Mouse (Mus musculus) frontal cortex, postnatal 25 days (tissue): ENCODE measurements around the gene Cyct.

Experiments
- DNase-seq, 2 experiments: peaks; one replicate each; pipeline ENCODE4 v3.0.0; 2022; ENCODE audit warnings: low spot score in 2 of 2

The Cyct gene

DNA sequence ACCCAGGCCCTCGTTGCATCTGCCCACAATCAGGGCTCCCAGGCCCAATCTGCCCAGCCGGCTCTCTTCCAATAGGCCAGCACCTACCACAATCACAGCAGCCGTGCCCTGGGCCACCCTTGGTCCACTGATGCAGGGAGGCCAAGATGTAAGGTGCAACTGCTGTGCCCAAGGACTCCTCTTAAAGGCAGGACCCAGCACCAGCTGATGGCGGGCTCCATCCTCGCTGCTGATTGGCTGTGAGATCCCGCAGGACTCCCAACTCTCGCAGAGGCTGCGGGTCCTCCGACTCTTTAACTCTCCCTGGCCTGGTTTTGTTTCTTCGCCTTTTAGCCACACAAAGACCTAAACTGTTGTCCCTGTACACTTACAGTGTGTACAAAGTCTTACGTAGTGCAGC lies at the start of gene Cyct:
Gene Cyct (minus strand): TSS at position 225 of the 400 bp plus-strand sequence.
- DNase-seq, result no peak

DNA sequence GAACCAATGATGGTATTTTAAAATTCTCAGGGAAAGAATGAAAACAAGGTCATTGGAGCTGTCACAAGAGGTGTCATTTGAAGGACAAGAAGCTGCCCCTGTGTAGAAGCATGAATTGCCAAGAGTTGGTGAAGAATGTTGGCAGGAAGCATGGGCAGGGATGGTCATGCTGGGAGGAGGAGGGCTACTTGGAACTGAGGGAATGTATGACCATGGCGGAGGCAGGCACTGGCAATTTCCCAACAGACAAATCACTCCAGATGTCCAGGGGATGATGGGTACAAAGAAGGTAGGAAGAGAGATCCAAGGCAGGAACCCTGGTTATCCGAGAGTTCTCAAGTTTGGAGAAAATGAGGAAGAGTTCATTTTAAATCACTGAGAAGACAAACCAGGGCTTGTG lies 49.7 kb upstream of the Cyct start:
- no peak for DNase-seq

GRCm38 (mm10) chr2:76409526-76409925 lies 49.3 kb upstream of the Cyct start:
- DNase-seq, result no peak

GRCm38 (mm10) chr2:76406937-76407441 lies 46.7 kb upstream of the Cyct start:
- DNase-seq, result peak; percentile 46 to 55

- peak; percentile 47 to 60 for DNase-seq
Measured at GRCm38 (mm10) chr2:76406151-76406936, 46.1 kb upstream of the Cyct start, which contains the start of gene Osbpl6. Gene Osbpl6 (plus strand): TSS chr2:76406508.

DNA sequence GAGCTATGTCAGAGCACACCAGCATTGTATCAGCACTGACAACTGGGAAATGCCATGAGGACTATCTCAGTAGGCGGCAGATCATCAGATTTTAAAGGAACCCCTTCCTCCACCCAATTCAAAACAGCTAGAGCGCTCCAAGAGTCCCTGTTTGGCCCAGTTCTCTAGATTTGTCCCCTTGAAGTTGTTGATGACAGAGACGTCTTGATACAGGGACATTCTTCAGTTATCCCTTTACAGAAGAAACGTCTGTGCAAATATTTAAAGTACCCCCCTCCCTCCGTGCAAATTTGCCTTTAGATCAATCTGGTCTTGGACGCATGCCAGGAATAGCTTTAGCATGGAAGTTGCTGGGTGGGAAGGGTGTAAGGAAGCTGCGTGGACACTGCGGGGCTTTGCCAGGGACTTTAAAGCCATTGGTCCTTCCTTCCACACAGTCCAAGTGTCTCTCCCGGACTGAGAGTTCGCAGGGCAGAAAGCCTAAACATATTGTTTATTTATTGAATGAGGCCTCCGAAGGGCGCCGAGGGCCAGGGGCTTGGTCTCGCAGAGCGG lies 45.4 kb upstream of the Cyct start:
- peak in 1 of 2 experiments; percentile 20 for DNase-seq

GRCm38 (mm10) chr2:76400178-76400577 lies 39.9 kb upstream of the Cyct start:
- DNase-seq, result no peak

GRCm38 (mm10) chr2:76386531-76386930 lies 26.3 kb upstream of the Cyct start:
- DNase-seq, result no peak

DNA sequence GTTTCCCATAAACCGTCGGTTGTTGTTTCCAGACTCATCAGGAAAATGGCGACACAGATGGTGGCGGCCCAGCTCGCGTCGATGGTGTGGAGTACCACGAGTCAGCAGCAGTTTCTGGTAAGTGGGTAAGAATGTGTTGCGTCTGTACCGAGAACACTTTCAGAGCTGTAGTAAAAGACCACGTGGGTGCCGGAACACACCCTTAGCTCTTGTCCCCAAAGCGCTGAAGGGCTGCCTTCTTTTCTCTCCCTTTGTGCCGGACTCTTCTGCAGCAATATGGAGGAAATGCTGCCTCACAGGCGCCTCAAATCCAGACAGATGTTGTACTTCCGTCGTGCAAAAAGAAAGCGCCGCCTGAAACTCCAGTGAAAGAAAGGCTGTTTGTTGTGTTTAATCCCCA lies 18.4 kb upstream of the Cyct start:
- DNase-seq, result no peak

GRCm38 (mm10) chr2:76374544-76375206 lies 14.4 kb upstream of the Cyct start:
- no peak for DNase-seq

GRCm38 (mm10) chr2:76372244-76372643 lies 12.0 kb upstream of the Cyct start:
- DNase-seq, result no peak

DNA sequence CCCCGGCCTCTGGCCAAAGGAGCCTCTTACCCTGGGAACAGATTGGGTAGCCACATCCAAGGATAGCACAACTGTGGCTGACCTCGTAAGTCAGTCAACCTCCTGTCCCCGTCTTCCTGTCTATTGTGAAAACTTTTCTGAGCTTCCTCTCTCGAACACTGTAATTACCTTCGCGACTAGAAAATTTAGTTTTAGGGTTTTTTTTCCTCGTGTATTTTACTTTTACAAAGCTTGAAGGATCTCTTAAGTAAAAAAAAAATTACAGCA lies 10.3 kb upstream of the Cyct start:
- no peak for DNase-seq

DNA sequence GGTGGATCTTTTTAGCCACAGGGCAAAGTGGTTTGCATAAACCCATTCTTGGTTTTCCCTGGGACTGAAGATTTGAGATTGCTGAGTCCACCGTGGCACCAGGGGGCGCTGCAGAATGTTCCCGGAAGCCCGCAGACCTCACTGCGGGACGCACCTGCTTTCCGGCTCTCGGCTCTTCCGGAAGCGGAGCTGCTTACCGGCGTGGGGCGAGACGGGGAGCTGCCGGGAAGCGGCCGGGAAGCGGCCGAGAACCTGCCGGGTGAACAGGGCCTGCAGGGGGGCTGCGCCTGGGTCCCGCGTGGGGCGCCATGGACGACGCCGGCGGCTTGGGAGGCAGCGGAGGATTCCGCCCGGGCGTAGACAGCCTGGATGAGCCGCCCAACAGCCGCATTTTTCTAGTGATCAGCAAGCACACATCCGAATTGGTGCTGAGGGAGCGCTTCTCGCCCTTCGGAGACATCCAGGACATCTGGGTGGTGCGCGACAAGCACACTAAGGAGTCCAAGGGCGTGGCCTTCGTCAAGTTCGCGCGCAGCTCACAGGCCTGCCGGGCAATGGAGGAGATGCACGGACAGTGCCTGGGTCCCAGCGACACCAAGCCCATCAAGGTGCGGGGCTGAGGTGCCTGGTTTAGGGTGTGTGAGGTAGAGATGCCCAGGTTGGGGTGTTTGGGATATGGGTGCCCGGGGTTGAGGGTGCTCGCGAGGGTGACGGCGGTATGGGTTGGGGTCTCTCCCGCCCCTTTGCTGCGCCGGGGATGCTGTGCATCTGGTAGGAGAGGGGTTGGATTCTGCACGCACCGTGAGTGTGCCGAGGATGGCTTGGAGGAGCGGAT lies 9.8 kb upstream of the Cyct start, which contains the start of gene Rbm45:
Gene Rbm45 (plus strand): TSS at position 164 of the 835 bp plus-strand sequence.
- DNase-seq, result peak; percentile 79 to 85

DNA sequence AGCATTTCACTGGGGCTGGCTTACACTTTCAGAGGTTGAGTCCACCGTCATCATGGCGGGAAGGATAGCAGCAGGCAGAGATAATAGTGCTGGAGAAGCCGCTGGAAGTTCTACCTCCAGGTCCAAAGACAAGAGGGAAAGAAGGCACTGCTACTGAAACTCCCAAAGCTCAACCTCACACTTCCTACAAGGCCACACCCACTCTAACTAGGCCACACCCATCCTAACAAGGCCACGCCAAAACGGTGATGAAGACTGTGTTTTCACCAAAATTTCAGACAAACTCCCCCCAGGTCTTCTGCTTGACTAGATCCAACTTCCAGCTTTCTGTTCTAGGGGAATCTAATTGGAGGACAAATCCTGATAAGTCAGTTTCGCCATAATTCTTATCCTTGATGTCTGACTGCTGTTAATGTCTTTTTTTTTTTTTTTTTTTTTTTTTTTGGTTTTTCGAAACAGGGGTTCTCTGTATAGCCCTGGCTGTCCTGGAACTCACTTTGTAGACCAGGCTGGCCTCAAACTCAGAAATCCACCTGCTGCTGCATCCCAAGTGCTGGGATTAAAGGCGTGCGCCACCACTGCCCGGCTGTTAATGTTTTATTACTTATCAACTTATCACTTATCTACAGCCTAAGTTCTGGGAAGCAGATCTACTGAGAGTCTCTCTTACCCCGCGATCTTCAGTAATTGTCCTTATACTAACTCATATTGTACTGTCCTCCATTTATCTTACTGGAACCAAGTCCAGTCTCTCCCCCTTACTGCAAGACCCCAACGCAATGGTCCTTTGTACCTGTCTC lies 8.8 kb upstream of the Cyct start:
- no peak for DNase-seq

GRCm38 (mm10) chr2:76367188-76367922 lies 7.1 kb upstream of the Cyct start:
- peak; percentile 69 to 75 for DNase-seq

GRCm38 (mm10) chr2:76365811-76366210 lies 5.6 kb upstream of the Cyct start:
- no peak for DNase-seq

GRCm38 (mm10) chr2:76362111-76362510 lies 1.9 kb upstream of the Cyct start:
- no peak for DNase-seq

- DNase-seq, result no peak
Measured at GRCm38 (mm10) chr2:76347839-76348238, 12.4 kb downstream of the Cyct start.

DNA sequence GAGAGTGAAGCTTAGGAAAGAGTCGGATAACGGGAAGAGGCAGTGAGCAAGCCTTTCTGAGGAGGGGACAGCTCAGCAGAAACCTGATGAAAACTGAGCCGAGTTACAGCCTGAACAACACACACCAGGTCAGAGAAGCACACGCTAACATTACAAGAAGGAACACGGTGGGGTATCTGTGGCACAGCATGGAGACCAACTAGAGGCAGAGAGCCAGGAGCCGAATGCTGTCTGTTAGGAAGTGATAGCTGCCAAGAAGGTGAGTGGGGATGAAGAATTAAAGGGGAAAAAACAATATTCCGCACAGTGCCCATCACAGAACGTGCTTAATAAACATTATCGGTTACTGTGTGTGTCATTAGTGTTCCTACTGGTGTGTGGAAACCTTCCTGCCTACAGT lies 18.1 kb downstream of the Cyct start:
- DNase-seq, result no peak
